Mouse (Mus musculus): Measurements from ENCODE around the gene Nsmce1. TPM values are rescaled to one million over a fixed set of nuclear protein-coding genes. Genes with fewer than 3 reads are reported as not detected.

The Nsmce1 gene
- total and polyA plus RNA-seq, 3 experiments: 58.1 to 59.2 TPM; not detected in 1

DNA sequence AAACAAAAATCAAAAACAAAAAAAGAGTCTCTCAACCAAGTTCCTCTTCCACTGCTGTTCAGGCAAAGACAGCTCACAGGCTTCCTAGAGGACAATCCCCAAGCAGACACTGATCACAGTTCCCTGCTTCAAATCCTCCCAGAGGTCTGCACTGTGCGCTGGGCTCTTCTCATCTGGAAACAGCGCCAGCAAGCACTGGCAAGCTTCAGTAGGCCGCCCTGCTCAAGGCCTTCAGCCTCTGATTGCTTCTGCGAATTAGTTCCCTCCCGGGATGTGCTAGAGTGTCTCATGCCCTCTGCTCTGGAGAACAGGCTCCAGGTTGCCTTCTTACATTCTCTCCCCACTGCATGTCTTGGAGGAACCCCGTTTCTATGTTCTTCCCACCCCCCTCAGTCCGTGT lies 6.6 kb downstream of the Nsmce1 start:
- H3K4me3 ChIP-seq (ENCODE audit: control insufficient read depth in 1 of 2, insufficient read depth in 1 of 2, low read depth in 2 of 2, low read length in 2 of 2): no peak overlapping the region
- peaks cover 2 to 10% of the 10 kb centered on the region in 2 experiments; a peak in 3 of 4 replicates for H3K4me1 ChIP-seq (ENCODE audit: control insufficient read depth in 1 of 2, insufficient read depth in 2 of 2, low read length in 2 of 2)
- no peaks in the 10 kb centered on the region for H3K9me3 ChIP-seq (replicated peaks; ENCODE audit: insufficient read depth, low read length)
- peaks cover 0 to 12% of the 10 kb centered on the region in 2 experiments; a peak in 2 of 4 replicates for H3K36me3 ChIP-seq (ENCODE audit: control insufficient read depth in 1 of 2, insufficient read depth in 2 of 2, low read length in 2 of 2)
- H3K79me2 ChIP-seq (ENCODE audit: control insufficient read depth, insufficient read depth, low read length, poor library complexity): no peaks in the 10 kb centered on the region
- no peaks in the 10 kb centered on the region for H3K27me3 ChIP-seq (ENCODE audit: control insufficient read depth in 1 of 2, insufficient read depth in 2 of 2, low read length in 2 of 2)
- DNase-seq (ENCODE audit: low read depth, low spot score): no peak
- H3K27ac ChIP-seq (ENCODE audit: control insufficient read depth, low read depth, low read length): no peak overlapping the region
- TF ChIP-seq MYC (IDR thresholded peaks at IDR 0.05; ENCODE audit: low read depth, low read length) (no peak), ZMIZ1 (IDR thresholded peaks at IDR 0.05; ENCODE audit: low read depth, low read length) (no peak), EP300 (IDR thresholded peaks at IDR 0.05; ENCODE audit: low read depth in 1 of 2, low read length in 2 of 2) (no peak), POLR2AphosphoS5 (IDR thresholded peaks at IDR 0.05; ENCODE audit: borderline replicate concordance, low read depth, low read length) (no peak), USF2 (IDR thresholded peaks at IDR 0.05; ENCODE audit: borderline replicate concordance in 1 of 2, insufficient read depth in 1 of 2, low read depth in 1 of 2, low read length in 2 of 2) (no peak), CHD1 (IDR thresholded peaks at IDR 0.05; ENCODE audit: low read depth, low read length) (no peak), ZC3H11A (IDR thresholded peaks at IDR 0.05; ENCODE audit: low read depth, low read length) (no peak), ETS1 (IDR thresholded peaks at IDR 0.05; ENCODE audit: low read depth, low read length) (no peak), NELFE (IDR thresholded peaks at IDR 0.05; ENCODE audit: low read depth, low read length) (no peak), POLR2AphosphoS2 (IDR thresholded peaks at IDR 0.05; ENCODE audit: low read length) (no peak), MAFK (IDR thresholded peaks at IDR 0.05; ENCODE audit: borderline replicate concordance, low read depth, low read length) (no peak), GABPA (IDR thresholded peaks at IDR 0.05; ENCODE audit: low read depth, low read length) (no peak)
- no peak overlapping the region for H3K9ac ChIP-seq (ENCODE audit: control insufficient read depth, low read depth, low read length, poor library complexity, severe bottlenecking)

DNA sequence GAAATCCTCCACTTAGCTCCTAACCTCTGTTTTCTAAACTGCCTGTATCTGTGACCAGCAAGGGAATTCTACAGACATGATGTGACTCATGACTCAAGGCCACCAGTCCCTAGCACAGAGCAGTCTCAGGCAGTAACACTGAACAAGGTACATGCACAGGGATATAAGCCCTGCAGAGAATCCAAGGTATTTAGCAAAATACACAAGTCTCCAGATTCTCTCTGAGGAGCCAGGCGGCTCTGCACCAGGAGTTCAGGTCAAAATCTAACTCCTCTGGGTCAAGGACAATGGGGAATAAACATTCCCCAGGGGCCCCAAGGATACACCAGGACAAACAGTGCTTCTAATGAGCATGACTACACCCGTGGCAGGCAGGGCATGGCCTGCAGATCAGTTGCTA lies 8.5 kb downstream of the Nsmce1 start:
- H3K27ac ChIP-seq (ENCODE audit: control insufficient read depth, low read depth, low read length): no peak overlapping the region

More for the DNA sequence above, 8.5 kb downstream of the Nsmce1 start:
- Histone ChIP-seq H3K36me3 (ENCODE audit: control insufficient read depth in 1 of 2, insufficient read depth in 2 of 2, low read length in 2 of 2) (peaks cover 0 to 12% of the 10 kb centered on the region in 2 experiments; a peak in 2 of 4 replicates), H3K27me3 (ENCODE audit: control insufficient read depth in 1 of 2, insufficient read depth in 2 of 2, low read length in 2 of 2) (no peaks in the 10 kb centered on the region), H3K9me3 (replicated peaks; ENCODE audit: insufficient read depth, low read length) (no peaks in the 10 kb centered on the region), H3K4me1 (ENCODE audit: control insufficient read depth in 1 of 2, insufficient read depth in 2 of 2, low read length in 2 of 2) (peaks cover 2 to 10% of the 10 kb centered on the region in 2 experiments; a peak in 3 of 4 replicates), H3K9ac (ENCODE audit: control insufficient read depth, low read depth, low read length, poor library complexity, severe bottlenecking) (no peak overlapping the region), H3K4me3 (ENCODE audit: control insufficient read depth in 1 of 2, insufficient read depth in 1 of 2, low read depth in 2 of 2, low read length in 2 of 2) (no peak overlapping the region), H3K79me2 (ENCODE audit: control insufficient read depth, insufficient read depth, low read length, poor library complexity) (no peaks in the 10 kb centered on the region)
- TF ChIP-seq MAFK (IDR thresholded peaks at IDR 0.05; ENCODE audit: borderline replicate concordance, low read depth, low read length) (no peak), GATA1 (IDR thresholded peaks at IDR 0.05; ENCODE audit: low read depth, low read length) (no peak), NRF1 (IDR thresholded peaks at IDR 0.05; ENCODE audit: insufficient read depth, low read depth, low read length, poor library complexity, severe bottlenecking) (no peak), ELF1 (IDR thresholded peaks at IDR 0.05; ENCODE audit: low read depth, low read length) (no peak), SIN3A (IDR thresholded peaks at IDR 0.05; ENCODE audit: low read length) (no peak), RCOR1 (IDR thresholded peaks at IDR 0.05; ENCODE audit: low read depth, low read length) (no peak), ZC3H11A (IDR thresholded peaks at IDR 0.05; ENCODE audit: low read depth, low read length) (no peak), TCF12 (IDR thresholded peaks at IDR 0.05; ENCODE audit: low read depth, low read length) (no peak), UBTF (IDR thresholded peaks at IDR 0.05; ENCODE audit: borderline replicate concordance, insufficient read depth, low read depth, low read length) (no peak), TBP (IDR thresholded peaks at IDR 0.05; ENCODE audit: low read depth, low read length) (no peak), ZNF384 (IDR thresholded peaks at IDR 0.05; ENCODE audit: low read depth, low read length) (no peak), KAT2A (conservative IDR thresholded peaks at IDR 0.05; ENCODE audit: low read depth, low read length) (no peak), HCFC1 (IDR thresholded peaks at IDR 0.05; ENCODE audit: low read depth, low read length) (no peak)
- DNase-seq (ENCODE audit: low read depth, low spot score): no peak
